Comparison of ENCODE assay signal across 7 mouse cellular contexts in the genomic region with DNA sequence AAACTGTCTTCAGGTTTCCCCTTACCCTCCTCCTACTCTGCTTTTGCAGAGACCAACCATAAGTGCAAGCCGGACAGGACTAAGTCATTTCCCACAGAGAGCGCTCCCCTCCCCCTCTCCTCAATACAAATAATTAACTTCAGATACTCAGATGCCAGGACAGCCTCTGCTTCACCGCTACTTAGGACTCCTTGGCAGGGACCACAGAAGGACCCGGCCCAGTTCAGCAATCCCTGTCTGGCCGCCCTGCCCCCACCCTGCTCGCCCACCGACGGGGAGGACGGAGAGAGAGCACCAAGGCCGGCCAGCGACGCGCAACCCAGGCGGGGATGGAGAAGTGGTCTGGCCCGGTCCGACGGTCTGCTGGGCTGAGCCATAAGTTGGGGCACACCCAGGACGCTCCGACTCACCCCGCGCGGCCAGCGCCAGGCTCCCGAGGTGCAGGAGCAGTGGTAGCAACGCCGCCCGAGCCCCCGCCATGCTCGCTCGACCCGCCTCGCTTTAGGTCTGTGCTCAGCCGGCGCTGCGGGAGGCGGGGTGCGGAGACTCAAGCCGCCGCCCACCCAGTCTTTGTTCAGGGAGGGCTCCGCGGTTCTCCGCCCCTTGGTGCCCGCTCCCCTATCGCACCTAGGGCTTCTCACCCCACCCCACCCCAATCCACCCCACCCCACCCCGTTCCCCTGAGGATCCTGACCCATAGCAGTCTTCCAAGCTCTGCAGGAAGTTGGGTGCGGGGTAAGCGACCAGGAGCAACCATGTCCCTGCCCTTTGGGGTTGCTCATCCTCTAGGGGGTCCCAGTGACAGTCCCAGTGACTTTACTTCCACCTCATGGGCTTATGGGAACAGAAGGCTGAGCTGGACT. TPM values are rescaled to one million over a fixed set of nuclear protein-coding genes. Genes with fewer than 3 reads are reported as not detected.
DNase-seq lines count a peak whose midpoint lies in the region; ATAC-seq and TF ChIP-seq lines count a peak whose summit lies in the region.

A gene (minus strand): TSS at position 506 of the 863 bp plus-strand sequence.

- peak within 1 kb of the TSS; percentile 63 for H3K9ac ChIP-seq in forebrain, embryonic 13.5 days

- 2% methylated on average over 46 of the region's 47 CpGs for WGBS in forebrain, embryonic 13.5 days
- WGBS in kidney, adult 2 months = 2% methylated on average over 47 of the region's 47 CpGs

- no peak for TF ChIP-seq POLR2A in kidney, adult 2 months (IDR thresholded peaks at IDR 0.05; ENCODE audit: low read depth, low read length)

- H3K27me3 ChIP-seq in forebrain, embryonic 13.5 days = peaks cover 50% of the 10 kb centered on the region
- H3K27me3 ChIP-seq in kidney, adult 2 months (replicated peaks; ENCODE audit: control insufficient read depth, insufficient read depth, low read length) = no peaks in the 10 kb centered on the region

- no peak for TF ChIP-seq CTCF in kidney, adult 2 months (conservative IDR thresholded peaks at IDR 0.05; ENCODE audit: insufficient read depth, insufficient read length, low read depth, low read length)

- peak within 1 kb of the TSS; percentile 68 for H3K4me2 ChIP-seq in forebrain, embryonic 13.5 days

- no peaks in the 10 kb centered on the region for H3K9me3 ChIP-seq in forebrain, embryonic 13.5 days (replicated peaks)

- H3K36me3 ChIP-seq in forebrain, embryonic 13.5 days (ENCODE audit: poor library complexity, severe bottlenecking) = no peaks in the 10 kb centered on the region
- no peaks in the 10 kb centered on the region for H3K36me3 ChIP-seq in kidney, adult 2 months (ENCODE audit: control insufficient read depth, insufficient read depth, low read length)

- DNase-seq in urinary bladder, postnatal 14 days (ENCODE audit: low spot score) = peak; percentile 14
- DNase-seq in urinary bladder, adult 2 months (ENCODE audit: low spot score) = no peak
- DNase-seq in kidney, adult 2 months = peak; percentile 84
- DNase-seq in frontal cortex, postnatal 36 days (ENCODE audit: low spot score in 2 of 2) = no peak

- peak within 1 kb of the TSS; percentile 49 for H3K4me3 ChIP-seq in forebrain, embryonic 13.5 days
- peak within 1 kb of the TSS; percentile 59 for H3K4me3 ChIP-seq in kidney, adult 2 months (ENCODE audit: insufficient read depth, low read depth, low read length)

- peak; percentile 79 for ATAC-seq in forebrain, embryonic 13.5 days
- ATAC-seq in megakaryocyte progenitor cell, adult 5-6 weeks (replicated peaks; ENCODE audit: poor library complexity) = peak; percentile 53
- ATAC-seq in frontal cortex, adult (ENCODE audit: low TSS enrichment) = no peak

- H3K27ac ChIP-seq in forebrain, embryonic 13.5 days = no peak within 1 kb of the TSS
- H3K27ac ChIP-seq in kidney, adult 2 months (ENCODE audit: insufficient read depth, low read depth, low read length) = no peak within 1 kb of the TSS

- peaks cover 12% of the 10 kb centered on the region for H3K4me1 ChIP-seq in forebrain, embryonic 13.5 days
- 0 out of 2 replicates have a peak, but pooled peaks cover 3% of the 10 kb centered on the region for H3K4me1 ChIP-seq in kidney, adult 2 months (ENCODE audit: control insufficient read depth, insufficient read depth, low read length)

RNA-seq across cellular contexts. Expression of the gene that starts here (rescaled TPM):
- 4.9 and 6.4 TPM in 2 replicates for polyA plus RNA-seq in urinary bladder, adult 2 months (2012; rRNA removed)
- polyA plus RNA-seq in forebrain, embryonic 13.5 days (2015; fragmentation: Nextera tagmentation; extraction: Ambion mirVana) = 6.3 and 8.0 TPM in 2 replicates
- 25.7 and 26.2 TPM in 2 replicates for polyA plus RNA-seq in kidney, adult 2 months (2012; rRNA removed)
- total RNA-seq in megakaryocyte progenitor cell, adult 5-6 weeks (2015) = 0.05 TPM in 1 of 2 replicates, not detected in the other
- total RNA-seq in megakaryocyte progenitor cell, adult 5-6 weeks (2017) = 0.50 TPM in 1 of 2 replicates, not detected in the other

Comparison
In these comparisons a context has a peak if more than half of its experiments do, and no peak if none do; other contexts are left out.
1. DNase-seq: peak in urinary bladder, postnatal 14 days (single experiment) and kidney, adult 2 months (single experiment); none in urinary bladder, adult 2 months (single experiment) and frontal cortex, postnatal 36 days (0 of 2).
2. Peak in ATAC-seq in megakaryocyte progenitor cell, adult 5-6 weeks; RNA of the gene not detected or under 1 TPM.